Mouse (Mus musculus) brain, embryonic 14.5 days (tissue): ENCODE measurements around the gene Esrrg. TPM values are rescaled to one million over a fixed set of nuclear protein-coding genes. Genes with fewer than 3 reads are reported as not detected.

Source experiments
- DNase-seq: peaks from one replicate; pipeline ENCODE4 v3.0.0-alpha.2; 2011; ENCODE audit warnings: low read depth
- CTCF ChIP-seq: fragments of 200-500 bp; IDR thresholded peaks from 2 replicates; pipeline ENCODE4 v1.5.1; 2012; ENCODE audit warnings: inconsistent platforms, mild to moderate bottlenecking, moderate library complexity, borderline replicate concordance; ENCODE audit not compliant: insufficient read depth, insufficient read length; ENCODE audit errors: extremely low read depth
- POLR2A ChIP-seq: fragments of 200-500 bp; IDR thresholded peaks from 2 replicates; pipeline ENCODE4 v1.6.1; 2012; ENCODE audit warnings: mild to moderate bottlenecking, inconsistent platforms, borderline replicate concordance; ENCODE audit not compliant: poor library complexity, insufficient read depth, insufficient read length, severe bottlenecking; ENCODE audit errors: extremely low read depth
- polyA plus RNA-seq: library from polyadenylated mRNA; depleted of rRNA; stranded (reverse); fragments of >200 nt; gene quantifications from 2 replicates; pipeline ENCODE4 v1.2.3, GENCODE M21; 2012

Esrrg gene
- polyA plus RNA-seq, 1 experiment: 31.4 TPM

- DNase-seq: peak; percentile 34
- TF ChIP-seq POLR2A (no peak), CTCF (no peak)
These were observed 116.1 kb downstream of the Esrrg start for GRCm38 (mm10) chr1:187724651-187725050.

GRCm38 (mm10) chr1:187725351-187725750 lies 116.8 kb downstream of the Esrrg start:
- DNase-seq: no peak
- no peak for TF ChIP-seq CTCF
- no peak for TF ChIP-seq POLR2A

- no peak for DNase-seq
- TF ChIP-seq POLR2A (no peak), CTCF (no peak)
These were observed 122.6 kb downstream of the Esrrg start for GRCm38 (mm10) chr1:187731171-187731570.

- TF ChIP-seq CTCF (no peak), POLR2A (no peak)
- peak; percentile 33 for DNase-seq
These were observed 127.9 kb downstream of the Esrrg start for GRCm38 (mm10) chr1:187736507-187736906.

- no peak for DNase-seq
- TF ChIP-seq POLR2A (no peak), CTCF (no peak)
These were observed 128.7 kb downstream of the Esrrg start for GRCm38 (mm10) chr1:187737296-187737695.

GRCm38 (mm10) chr1:187740531-187740930 lies 131.9 kb downstream of the Esrrg start:
- peak; percentile 13 for DNase-seq
- TF ChIP-seq CTCF: no peak
- no peak for TF ChIP-seq POLR2A

GRCm38 (mm10) chr1:187741306-187741705 lies 132.7 kb downstream of the Esrrg start:
- TF ChIP-seq CTCF (no peak), POLR2A (no peak)
- DNase-seq: no peak

- TF ChIP-seq POLR2A: no peak
- no peak for TF ChIP-seq CTCF
- DNase-seq: no peak
These were observed 133.5 kb downstream of the Esrrg start for GRCm38 (mm10) chr1:187742071-187742470.

- DNase-seq: no peak
- TF ChIP-seq CTCF: no peak
- TF ChIP-seq POLR2A: no peak
These were observed 140.7 kb downstream of the Esrrg start for GRCm38 (mm10) chr1:187749294-187749693.

- no peak for DNase-seq
- TF ChIP-seq CTCF (no peak), POLR2A (no peak)
These were observed 141.3 kb downstream of the Esrrg start for GRCm38 (mm10) chr1:187749931-187750330.

GRCm38 (mm10) chr1:187755528-187755927 lies 146.9 kb downstream of the Esrrg start:
- DNase-seq: no peak
- TF ChIP-seq CTCF: no peak

GRCm38 (mm10) chr1:187757981-187758380 lies 149.4 kb downstream of the Esrrg start:
- no peak for TF ChIP-seq CTCF
- TF ChIP-seq POLR2A: no peak
- no peak for DNase-seq

- no peak for DNase-seq
- TF ChIP-seq CTCF (no peak), POLR2A (no peak)
These were observed 150.0 kb downstream of the Esrrg start for GRCm38 (mm10) chr1:187758546-187758945.
